Mouse (Mus musculus) mammary gland, adult 2 months (tissue): ENCODE results near the gene Dnaja3. TPM values are rescaled to one million over a fixed set of nuclear protein-coding genes. Genes with fewer than 3 reads are reported as not detected.

Source experiments
- polyA plus RNA-seq: library from polyadenylated mRNA; depleted of rRNA; stranded (reverse); fragments of >200 nt; gene quantifications from 2 replicates; pipeline ENCODE4 v1.2.3, GENCODE M21; 2012; ENCODE audit warnings: low replicate concordance; rRNA removed

Gene Dnaja3
- polyA plus RNA-seq = 22.9 and 40.5 TPM in 2 replicates

DNA sequence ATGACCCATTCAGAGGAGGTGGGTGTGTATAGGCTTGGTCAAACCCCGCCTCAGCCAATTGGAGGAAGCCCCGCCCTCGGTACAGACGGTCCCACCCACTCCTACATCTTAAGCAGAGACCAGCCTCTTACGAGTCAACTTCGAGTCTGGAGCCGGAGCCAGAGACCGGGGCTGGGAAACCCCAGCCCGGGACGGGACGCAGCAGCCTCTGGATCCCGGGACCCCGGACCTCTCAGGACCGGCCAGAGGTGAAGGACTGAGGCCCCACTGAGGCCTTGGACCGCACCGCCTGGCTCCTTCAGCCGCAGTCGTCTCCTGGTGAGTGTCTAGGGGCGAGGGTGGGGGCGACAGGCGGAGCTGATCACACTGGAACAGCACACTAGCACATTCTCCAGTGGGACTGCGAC, at the start of gene Dnaja3, which contains the start of gene Vasn:
Gene Dnaja3, plus strand, starts transcription at position 159 of the 407 bp plus-strand sequence.
Gene Vasn, plus strand, starts transcription at position 111 of the 407 bp plus-strand sequence.

DNA sequence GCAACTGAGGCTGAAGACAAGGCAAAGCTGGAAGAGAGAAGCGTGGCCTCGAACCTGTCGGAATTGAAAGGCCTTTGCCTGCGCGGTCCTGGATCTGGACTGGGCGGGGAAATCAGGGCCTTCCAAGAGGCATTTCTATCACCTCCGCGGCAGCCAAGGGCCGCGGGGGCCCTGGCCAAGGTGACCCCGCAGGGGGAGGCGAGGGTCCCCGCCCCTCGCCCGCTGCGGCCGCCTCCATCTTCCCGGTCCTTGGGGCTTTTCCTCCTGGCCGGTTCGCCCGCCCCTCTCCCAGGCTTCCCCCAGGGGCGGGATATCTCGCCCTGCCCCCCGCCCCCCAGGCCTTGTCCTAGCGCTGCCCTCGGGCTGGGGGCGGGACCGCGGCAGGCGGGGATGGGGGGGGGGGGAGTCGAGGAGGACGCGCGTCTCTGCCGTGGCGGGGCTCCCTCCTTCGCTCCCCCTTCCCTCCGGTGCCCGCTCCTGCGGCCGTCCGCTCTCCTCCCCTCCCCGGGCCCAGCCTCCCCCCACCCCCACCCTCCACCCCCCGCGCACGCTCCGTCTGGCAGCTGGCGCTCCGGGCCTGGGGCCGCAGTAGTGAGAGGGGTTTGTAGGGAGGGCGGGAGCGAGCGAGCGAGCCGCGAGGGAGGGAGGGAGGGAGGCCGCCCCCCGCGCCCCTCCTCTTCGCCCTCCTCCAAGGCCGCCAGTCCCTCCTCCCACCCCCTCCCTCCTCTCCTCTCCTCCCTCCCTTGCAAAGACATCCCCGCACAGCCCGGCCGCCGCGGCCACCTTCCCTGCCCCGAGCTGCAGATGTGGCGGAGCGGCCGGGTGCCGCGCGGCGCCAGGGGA, 45.6 kb upstream of the Dnaja3 start, which contains the start of gene Glis2:
Gene Glis2, plus strand, starts transcription at position 743 of the 843 bp plus-strand sequence.

DNA sequence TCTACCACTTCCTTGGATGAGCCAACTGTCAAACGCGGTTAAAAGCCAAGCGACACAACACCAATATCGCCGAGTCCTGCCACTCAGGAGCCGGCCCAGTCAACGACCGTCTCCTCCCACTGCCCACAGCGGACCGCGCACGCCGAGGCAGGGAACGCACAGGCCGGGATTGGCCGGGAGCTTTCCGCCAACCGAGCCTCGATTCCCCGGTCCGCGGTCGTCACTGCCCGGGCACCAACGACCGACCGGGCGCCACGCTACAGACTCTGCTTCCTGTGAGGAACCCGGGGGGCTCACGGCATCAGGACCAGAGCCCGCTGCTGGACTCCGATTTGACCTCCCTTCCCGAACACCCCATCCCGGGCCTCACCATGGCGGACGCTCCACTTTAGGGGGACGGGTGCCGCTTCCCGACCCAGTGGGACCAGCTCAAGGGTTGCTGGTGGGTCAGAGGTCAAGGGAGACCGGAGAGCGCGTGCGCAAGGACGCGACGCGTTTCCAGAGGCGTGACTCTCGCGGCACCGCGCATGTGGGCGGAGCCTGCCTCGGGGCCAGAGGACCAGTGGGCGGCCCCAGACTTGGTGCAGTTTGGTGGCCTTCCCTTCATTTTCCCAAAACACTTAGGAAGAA, 15.2 kb upstream of the Dnaja3 start, which contains the start of gene Pam16:
Gene Pam16, minus strand, starts transcription at position 508 of the 630 bp plus-strand sequence.

DNA sequence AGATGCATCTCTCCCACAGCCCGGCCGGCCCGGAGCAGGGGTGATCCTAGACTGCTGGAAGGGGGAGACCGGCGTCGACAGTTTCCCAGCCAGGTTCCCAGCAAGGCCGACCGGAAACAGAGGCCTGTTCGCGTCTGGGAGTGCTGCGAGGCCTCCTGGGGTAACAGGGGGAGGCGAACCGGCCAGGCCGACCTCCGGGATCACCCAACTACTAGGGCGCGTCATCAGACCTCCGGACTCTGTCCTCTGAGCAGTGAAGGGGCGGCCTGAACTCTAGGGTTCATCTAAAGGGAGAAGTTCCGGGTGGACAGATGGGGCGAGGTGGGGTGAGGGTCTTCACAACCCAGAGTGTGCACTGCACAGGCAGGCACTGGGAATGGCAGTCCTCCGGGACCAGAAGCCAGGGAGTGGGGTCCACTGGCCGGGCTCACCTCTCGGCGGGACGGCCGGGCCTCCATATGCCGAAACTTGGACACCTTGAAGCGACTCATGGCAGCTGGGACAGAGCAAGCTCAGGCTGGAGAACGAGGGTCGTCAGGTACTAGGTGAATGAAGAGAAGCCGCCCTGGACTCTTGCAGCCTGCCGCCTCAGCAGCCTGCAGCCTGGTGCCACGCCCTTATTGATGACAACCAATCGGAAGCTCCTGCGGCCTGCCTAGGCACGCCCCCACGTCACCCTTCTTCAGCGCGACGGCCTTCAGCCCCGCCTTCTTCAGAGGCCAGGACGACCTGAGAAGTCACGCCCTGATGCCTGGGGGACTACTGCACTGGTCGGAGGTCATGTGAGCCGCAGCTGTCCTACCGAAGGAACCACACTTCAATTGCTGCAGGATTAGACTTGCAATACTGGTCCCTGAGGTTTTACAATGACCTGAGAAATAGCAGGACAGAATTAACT, 39.6 kb downstream of the Dnaja3 start, which contains the start of gene Coro7:
Gene Coro7, minus strand, starts transcription at position 657 of the 898 bp plus-strand sequence.

DNA sequence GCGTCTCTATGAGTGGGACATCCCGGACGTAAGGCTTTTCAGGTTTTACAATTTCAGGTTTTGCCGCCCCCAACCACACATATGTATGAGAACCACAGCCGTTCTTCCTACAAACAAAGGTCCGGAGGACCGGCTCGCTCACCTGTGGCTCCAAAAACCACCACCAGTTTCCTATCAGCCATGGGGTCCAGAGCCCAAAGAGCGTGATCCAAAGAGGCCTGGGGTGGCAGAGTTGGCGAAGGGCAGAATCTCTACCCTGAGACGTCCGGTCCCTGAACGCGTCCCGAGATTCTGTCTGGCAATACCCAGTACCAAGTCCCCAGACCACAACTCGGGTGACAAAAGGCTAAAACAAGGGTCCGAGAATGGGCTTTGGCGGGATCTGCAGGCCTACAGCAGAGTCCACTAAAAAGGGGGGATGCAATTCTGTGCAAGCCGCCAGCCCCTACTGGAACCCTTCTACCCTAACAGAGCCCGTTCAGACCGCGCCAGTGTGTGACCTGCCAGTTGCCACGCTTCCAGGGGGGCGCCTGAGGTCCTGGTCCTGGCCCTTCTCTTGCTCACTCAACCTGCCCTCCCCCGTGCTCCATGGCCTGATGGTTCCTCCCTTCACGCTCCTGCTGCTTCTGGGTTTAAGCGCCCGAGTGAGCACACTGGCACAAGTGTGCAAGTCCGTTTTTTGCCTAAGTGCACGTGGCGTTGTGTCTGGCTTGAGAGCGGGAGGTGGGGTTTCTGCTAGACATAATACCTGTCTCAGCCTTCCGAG, 79.1 kb downstream of the Dnaja3 start, which contains the start of gene Nmral1:
Gene Nmral1, minus strand, starts transcription at position 604 of the 766 bp plus-strand sequence.

DNA sequence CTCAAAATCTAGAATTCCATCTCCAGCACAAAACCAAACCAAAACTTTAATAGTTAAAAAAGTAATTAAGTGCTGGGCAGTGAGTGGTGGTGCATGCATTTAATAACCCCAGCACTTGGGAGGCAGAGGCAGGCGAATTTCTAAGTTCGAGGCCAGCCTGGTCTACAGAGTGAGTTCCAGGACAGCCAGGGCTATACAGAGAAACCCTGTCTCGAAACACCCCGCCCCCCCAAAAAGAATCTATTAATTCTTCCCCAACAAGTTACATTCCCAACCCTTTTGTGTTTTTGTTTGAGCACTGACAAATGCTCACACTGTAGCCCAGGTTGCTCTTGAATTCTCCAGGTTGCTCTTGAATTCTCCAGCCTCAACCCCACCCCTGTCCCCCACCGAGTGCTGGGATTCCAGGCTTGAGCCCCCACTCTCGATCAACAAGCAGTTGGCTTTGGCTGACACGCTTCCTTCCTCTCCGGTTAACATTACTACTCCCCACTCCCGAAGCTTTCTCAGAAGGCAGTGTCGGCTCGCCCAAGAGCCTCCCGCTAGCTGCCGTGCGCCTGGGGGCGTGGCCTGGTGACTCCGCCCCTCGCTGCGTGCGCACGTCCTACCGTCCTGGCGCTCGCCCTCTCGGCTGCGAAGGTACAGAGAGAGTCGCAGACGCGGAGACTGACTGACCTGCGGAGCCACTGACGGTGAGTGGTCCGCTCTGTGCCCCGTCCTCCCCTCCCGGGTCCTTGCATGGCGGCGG, 86.2 kb downstream of the Dnaja3 start, which contains the start of gene Hmox2:
Gene Hmox2, plus strand, starts transcription at position 582 of the 748 bp plus-strand sequence.

Other genes with a start within 250 kb of the Dnaja3 start
- gene Adcy9, start 219.5 kb upstream of the Dnaja3 start, polyA plus RNA-seq = 10.7 and 15.7 TPM in 2 replicates
- gene Srl, start 98.2 kb upstream of the Dnaja3 start, polyA plus RNA-seq = 2.3 and 93.5 TPM in 2 replicates
- 8.1 and 10.8 TPM in 2 replicates for gene Tfap4, start 80.1 kb upstream of the Dnaja3 start, polyA plus RNA-seq
- 27.6 and 30.4 TPM in 2 replicates for gene Glis2, start 45.3 kb upstream of the Dnaja3 start, polyA plus RNA-seq
- 16.4 and 16.5 TPM in 2 replicates for gene Pam16, start 15.0 kb upstream of the Dnaja3 start, polyA plus RNA-seq
- 55.7 and 69.7 TPM in 2 replicates for gene Vasn, start within 50 bp of the Dnaja3 start, polyA plus RNA-seq
- gene Coro7, start 39.8 kb downstream of the Dnaja3 start, polyA plus RNA-seq = 101 and 150 TPM in 2 replicates
- 5.5 and 7.7 TPM in 2 replicates for gene Nmral1, start 79.4 kb downstream of the Dnaja3 start, polyA plus RNA-seq
- 25.1 and 44.8 TPM in 2 replicates for gene Hmox2, start 86.4 kb downstream of the Dnaja3 start, polyA plus RNA-seq
- gene Cdip1, start 150.3 kb downstream of the Dnaja3 start, polyA plus RNA-seq = 130 and 138 TPM in 2 replicates
- 0.13 TPM in 1 of 2 replicates, not detected in the other for gene 4930562C15Rik, start 195.4 kb downstream of the Dnaja3 start, polyA plus RNA-seq
- gene Ubald1, start 240.3 kb downstream of the Dnaja3 start, polyA plus RNA-seq = 44.3 and 89.8 TPM in 2 replicates
- 141 and 173 TPM in 2 replicates for gene Mgrn1, start 246.3 kb downstream of the Dnaja3 start, polyA plus RNA-seq